Mouse (Mus musculus): ENCODE data around the gene Lrrn3.

Gene Lrrn3

DNA sequence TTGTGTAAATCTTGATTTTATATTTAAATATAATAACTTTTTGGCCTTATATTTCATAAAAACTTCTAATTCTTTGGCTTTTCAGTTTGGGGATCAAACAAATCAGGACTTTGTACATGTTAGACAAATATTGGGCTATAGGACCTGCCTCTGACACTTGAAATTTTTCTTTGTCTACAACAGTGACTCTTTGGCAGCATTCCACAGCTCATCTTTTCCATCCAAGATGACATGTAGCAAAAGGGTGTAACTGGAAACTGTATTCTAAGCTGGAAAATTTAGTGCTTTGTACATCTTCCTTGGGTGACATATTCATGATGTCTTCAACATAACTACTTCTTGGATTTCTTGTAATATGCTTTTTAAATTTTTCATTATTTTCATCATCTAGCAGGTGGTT is 57.4 kb downstream of the Lrrn3 start:
- DNase-seq (ENCODE audit: low spot score): no peak

DNA sequence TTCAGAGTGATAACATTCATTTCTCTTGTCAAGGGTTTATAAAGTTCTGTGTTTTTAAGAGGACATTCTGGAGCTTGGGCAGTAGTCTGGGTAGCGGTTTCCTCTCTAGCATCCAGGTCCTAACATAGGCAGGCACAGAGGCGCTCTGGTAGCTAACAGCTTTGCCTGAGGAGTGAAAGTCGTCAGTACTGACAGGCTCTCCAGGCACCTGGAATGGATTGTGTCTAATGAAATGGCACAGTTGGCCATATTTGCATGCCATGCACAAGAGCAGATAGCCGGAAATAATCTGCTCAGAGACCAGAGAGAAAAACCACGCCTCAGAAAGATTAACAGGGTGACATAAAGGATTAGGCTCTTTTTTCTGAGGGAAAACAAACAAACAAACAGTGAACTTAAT is 58.8 kb downstream of the Lrrn3 start:
- no peak for DNase-seq (ENCODE audit: low spot score)

DNA sequence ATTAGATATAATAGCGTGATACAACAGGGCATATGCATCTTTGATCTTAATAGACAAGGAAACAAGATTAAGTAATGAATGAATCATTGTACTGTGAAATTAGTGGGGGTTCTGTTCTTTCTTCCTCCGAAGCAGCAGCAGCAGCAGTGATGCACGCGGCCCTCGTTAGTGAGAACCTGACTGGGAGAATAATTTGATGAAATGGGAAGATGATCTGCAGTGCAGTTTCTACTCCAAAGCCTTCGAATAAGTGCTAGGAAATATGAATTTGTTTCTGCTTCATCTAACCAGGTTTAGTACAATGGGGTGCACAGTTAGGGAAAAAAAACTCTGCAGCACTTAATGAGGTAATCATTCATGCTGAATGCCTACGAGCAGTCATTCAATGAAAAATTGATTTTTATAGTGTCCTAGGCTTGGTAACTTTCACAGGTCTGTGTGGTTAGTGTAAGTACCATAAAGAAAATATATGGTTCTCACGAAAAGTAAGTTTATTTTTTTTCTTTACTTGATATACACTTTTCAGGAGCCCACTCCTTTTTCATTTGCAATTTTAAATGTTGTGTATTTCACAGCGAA is 61.0 kb downstream of the Lrrn3 start:
- no peak for DNase-seq (ENCODE audit: low spot score)

DNA sequence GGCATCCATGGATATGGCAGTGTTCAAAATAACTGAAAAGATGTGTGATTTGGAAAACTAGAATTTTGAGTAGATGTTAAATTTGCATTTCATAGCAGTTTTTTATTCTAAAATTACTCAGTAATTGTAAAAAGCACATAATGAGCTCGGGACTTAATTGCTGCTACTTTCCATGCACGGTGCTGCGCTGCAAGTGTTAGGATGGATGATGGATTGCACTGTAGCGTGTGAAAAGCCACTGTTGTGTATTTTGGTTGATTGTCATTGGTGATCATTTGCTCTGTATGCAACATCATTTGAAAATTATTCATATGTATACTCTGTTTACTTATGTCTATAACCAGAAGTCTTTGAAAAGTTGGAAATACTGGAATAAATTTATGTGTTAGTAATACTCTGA is 68.3 kb downstream of the Lrrn3 start:
- DNase-seq (ENCODE audit: low spot score): no peak

DNA sequence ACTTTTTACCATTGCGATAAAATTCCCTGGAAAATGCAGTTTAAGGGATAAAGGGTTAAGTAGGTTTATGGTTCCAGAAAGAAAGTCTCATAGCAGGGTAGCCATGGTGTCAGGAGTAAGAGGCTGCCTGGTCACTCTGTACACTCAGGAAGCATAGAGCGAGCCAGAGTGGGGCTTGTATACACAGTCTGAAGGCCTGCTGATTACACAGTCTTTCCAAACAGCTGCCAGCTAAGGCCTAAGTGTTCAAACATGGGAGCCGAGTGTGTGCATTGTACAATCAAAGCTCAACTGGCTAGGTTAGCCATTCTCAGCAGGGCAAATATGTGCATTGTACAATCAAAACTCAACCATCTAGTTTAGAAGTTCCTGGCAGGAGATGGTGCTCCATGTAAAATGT is 69.1 kb downstream of the Lrrn3 start:
- no peak for DNase-seq (ENCODE audit: low spot score)

DNA sequence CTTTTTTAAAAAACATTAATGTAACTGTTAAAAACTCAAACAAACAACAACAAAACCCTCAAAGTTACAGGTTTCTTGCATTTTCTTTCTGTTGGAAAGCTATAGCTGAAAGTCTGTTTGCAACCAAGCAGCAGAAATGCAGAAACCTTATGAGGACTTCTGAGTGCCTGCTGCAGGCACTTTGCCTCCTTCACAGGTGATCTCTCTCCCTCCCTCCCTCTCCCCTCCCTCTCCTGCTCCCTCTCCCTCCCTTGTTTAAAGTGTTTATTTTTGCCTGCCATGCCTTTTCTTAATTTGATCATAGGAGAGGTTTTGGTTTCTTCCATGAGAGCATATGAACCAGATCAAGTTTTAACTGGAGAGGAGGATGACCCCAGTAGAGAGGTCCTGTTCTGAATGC is 69.6 kb downstream of the Lrrn3 start:
- no peak for DNase-seq (ENCODE audit: low spot score)

DNA sequence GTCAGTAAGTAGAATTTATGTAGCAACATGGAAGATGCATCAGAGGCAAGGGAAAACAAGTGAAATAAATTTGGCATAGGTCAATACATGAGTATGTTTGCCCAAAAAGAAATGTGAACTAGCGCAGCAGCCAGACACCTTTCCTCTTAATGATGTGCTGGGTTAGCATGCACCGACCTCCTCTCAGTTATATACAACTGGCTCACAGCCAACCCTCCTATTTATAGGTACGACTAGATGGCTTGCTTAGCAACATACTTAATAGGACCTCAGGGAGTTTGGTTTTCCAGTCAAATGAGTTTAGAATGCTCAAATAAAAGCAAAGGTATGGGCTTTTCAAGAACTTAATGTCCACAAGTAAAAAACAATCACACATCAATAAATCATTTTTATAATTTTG is 76.8 kb downstream of the Lrrn3 start:
- no peak for DNase-seq (ENCODE audit: low spot score)

DNA sequence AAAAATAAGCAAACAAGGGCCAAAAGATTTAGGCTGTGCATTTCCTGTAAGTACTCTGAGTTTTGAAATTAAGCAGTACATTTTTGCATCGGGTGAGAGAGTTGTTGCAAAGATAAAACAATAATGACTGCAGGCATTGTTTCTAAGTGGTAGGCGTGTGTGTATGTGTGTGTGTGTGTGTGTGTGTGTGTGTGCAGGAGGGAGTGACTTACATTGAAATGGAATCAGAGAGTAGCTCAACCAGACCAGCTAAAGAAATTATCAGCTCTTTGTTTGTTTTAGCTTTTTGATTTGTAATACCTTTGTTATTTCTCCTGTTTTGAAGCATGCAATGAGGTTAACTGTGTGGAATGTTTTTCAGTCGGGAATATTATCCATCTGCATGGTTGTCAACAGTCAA is 84.3 kb downstream of the Lrrn3 start:
- peak; percentile 4 for DNase-seq (ENCODE audit: low spot score)

Data from urinary bladder, postnatal 14 days (tissue).